Mouse (Mus musculus) left cerebral cortex, postnatal 25 days (tissue): ENCODE results near the gene Cables2. TPM values are rescaled to one million over a fixed set of nuclear protein-coding genes. Genes with fewer than 3 reads are reported as not detected.

Experiments
- DNase-seq, 2 experiments: peaks; one replicate each; pipeline ENCODE4 v3.0.0; 2022; ENCODE audit warnings: low spot score in 2 of 2, mixed read lengths in 1 of 2
- intact Hi-C: fragments of 180-260 bp; cut with DNase I; formaldehyde crosslinking; loops from one replicate; pipeline ENCODE4 v1.15.1; 2025
- total RNA-seq, 2 experiments: library from RNA; stranded (reverse); gene quantifications; 2 replicates each; pipeline ENCODE4 v1.2.3; 2021

Cables2 gene
- total RNA-seq, 2 experiments from 2014 or later, result 23.9 to 30.4 TPM

- intact Hi-C loops, result loop anchor here (1.0 to 10.0 kb wide), 3 partner anchors 87 to 343 kb away; partner anchors contain the start of genes Adrm1 and Mtg2
- no peak for DNase-seq
These were observed 15.1 kb downstream of the Cables2 start for GRCm38 (mm10) chr2:180257963-180258865.

GRCm38 (mm10) chr2:180257001-180257521, 16.2 kb downstream of the Cables2 start, which contains the start of gene Rps21:
Rps21 (plus strand) TSS chr2:180257377.
- intact Hi-C loops, result loop anchor here (1.0 to 10.0 kb wide), 3 partner anchors 86 to 342 kb away; partner anchors contain the start of genes Adrm1 and Mtg2
- DNase-seq, result peak; percentile 95 to 100

GRCm38 (mm10) chr2:180256296-180257000, 16.8 kb downstream of the Cables2 start:
- peak in 1 of 2 experiments; percentile 40 for DNase-seq
- intact Hi-C loops, result loop anchor here (10.0 kb wide), 2 partner anchors 182 to 342 kb away; partner anchors contain the start of gene Mtg2

- DNase-seq, result no peak
- intact Hi-C loops, result loop anchor here (10.0 kb wide), 2 partner anchors 181 to 341 kb away; partner anchors contain the start of gene Mtg2
These were observed 17.6 kb downstream of the Cables2 start for GRCm38 (mm10) chr2:180255701-180256100.

GRCm38 (mm10) chr2:180254436-180255209, 18.7 kb downstream of the Cables2 start:
- no peak for DNase-seq
- intact Hi-C loops, result loop anchor here (10.0 kb wide), 2 partner anchors 180 to 340 kb away; partner anchors contain the start of gene Mtg2

- intact Hi-C loops, result loop anchor here (1.0 to 10.0 kb wide), 4 partner anchors 44 to 337 kb away; partner anchors contain the start of gene Mtg2
These were observed 21.5 kb downstream of the Cables2 start for GRCm38 (mm10) chr2:180251838-180252237.

GRCm38 (mm10) chr2:180250930-180251611, 22.2 kb downstream of the Cables2 start:
- peak; percentile 80 to 87 for DNase-seq
- intact Hi-C loops, result loop anchor here (1.0 to 10.0 kb wide), 4 partner anchors 43 to 336 kb away; partner anchors contain the start of gene Mtg2

More at GRCm38 (mm10) chr2:180251838-180252237, 21.5 kb downstream of the Cables2 start:
- no peak for DNase-seq

- intact Hi-C loops, result no loop called here
- DNase-seq, result no peak
These were observed 24.2 kb downstream of the Cables2 start for GRCm38 (mm10) chr2:180248947-180249660.

GRCm38 (mm10) chr2:180247916-180248315, 25.4 kb downstream of the Cables2 start:
- intact Hi-C loops, result no loop called here
- DNase-seq, result no peak

GRCm38 (mm10) chr2:180243108-180243507, 30.2 kb downstream of the Cables2 start:
- no peak for DNase-seq
- intact Hi-C loops, result no loop called here

- no peak for DNase-seq
- intact Hi-C loops, result no loop called here
These were observed 34.7 kb downstream of the Cables2 start for GRCm38 (mm10) chr2:180238591-180238990.

GRCm38 (mm10) chr2:180237601-180238345, 35.5 kb downstream of the Cables2 start:
- intact Hi-C loops, result no loop called here
- DNase-seq, result no peak

- intact Hi-C loops, result no loop called here
These were observed 36.4 kb downstream of the Cables2 start for GRCm38 (mm10) chr2:180236930-180237329.

GRCm38 (mm10) chr2:180236500-180236899, 36.8 kb downstream of the Cables2 start:
- no peak for DNase-seq
- intact Hi-C loops, result no loop called here

More at GRCm38 (mm10) chr2:180236930-180237329, 36.4 kb downstream of the Cables2 start:
- no peak for DNase-seq

- DNase-seq, result no peak
- intact Hi-C loops, result no loop called here
These were observed 37.5 kb downstream of the Cables2 start for GRCm38 (mm10) chr2:180235788-180236187.

- intact Hi-C loops, result no loop called here
- DNase-seq, result no peak
These were observed 38.3 kb downstream of the Cables2 start for GRCm38 (mm10) chr2:180234980-180235379.

GRCm38 (mm10) chr2:180234353-180234752, 38.9 kb downstream of the Cables2 start:
- no peak for DNase-seq

More at GRCm38 (mm10) chr2:180234353-180234752, 38.9 kb downstream of the Cables2 start:
- intact Hi-C loops, result no loop called here
